Mouse (Mus musculus): ENCODE data around the gene Sox6.

Sox6 gene

GRCm38 (mm10) chr7:115543596-115543995 is 495.0 kb downstream of the Sox6 start:
- DNase-seq: no peak

GRCm38 (mm10) chr7:115540261-115540660 is 498.3 kb downstream of the Sox6 start:
- no peak for DNase-seq

DNA sequence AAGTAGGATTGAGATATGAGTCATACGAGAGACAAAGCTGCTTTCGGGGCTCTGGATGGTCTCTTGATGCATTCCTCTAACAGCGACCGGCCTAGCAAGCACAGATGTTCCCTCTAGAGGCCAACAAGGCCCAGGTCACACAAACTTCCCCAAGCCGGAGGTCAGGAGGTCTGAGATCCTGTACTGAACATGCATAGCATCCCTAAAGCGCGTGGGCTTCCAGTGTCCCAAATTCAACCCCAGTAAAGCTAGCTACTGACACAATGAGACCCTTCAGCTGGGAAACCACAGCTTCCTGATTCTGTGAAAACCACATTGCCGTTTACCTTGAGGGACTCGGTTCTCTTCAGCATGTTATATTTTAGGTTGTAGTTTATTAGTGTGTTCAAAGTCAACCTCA is 499.6 kb downstream of the Sox6 start:
- DNase-seq: no peak

- no peak for DNase-seq
These were observed 501.0 kb downstream of the Sox6 start for GRCm38 (mm10) chr7:115537636-115538035.

DNA sequence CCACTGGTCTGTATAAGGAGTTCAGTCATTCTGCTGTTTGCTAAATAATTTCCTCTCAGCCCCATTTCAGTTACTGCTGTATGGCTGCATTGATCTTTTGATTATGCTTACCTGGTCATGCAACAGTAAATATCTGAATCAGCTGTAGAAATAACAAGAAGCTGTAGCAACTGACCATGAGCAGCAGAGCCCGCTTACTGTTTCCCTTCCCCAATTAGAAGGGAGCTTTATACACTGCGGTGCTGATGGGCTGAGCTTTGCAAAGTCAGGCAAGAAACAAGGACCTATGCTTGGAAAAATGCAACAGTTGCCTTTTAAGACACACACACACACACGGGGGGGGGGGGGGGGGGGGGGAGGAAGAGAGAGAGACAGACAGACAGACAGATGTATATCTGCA is 502.1 kb downstream of the Sox6 start:
- no peak for DNase-seq

DNA sequence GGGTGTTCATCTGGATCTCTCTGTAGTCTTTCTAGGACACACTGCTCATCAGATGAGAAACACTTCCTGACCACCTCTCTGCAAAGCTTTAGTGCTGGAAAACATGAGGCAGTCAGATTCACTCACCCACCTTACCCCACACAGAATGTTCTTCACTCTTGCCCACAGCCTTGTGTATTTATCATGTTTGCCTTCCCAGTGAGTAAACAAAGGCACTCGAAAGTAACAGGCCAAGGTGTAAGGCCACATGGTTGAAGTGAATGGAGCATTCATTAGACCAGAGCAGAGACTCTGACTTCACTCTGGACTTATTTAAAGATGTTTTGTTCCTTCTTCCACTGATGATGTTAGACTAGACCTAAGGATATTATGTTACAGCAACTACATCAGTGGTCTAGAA is 506.7 kb downstream of the Sox6 start:
- DNase-seq: no peak

- DNase-seq: no peak
These were observed 507.4 kb downstream of the Sox6 start for GRCm38 (mm10) chr7:115531217-115531616.

- no peak for DNase-seq
These were observed 520.9 kb downstream of the Sox6 start for GRCm38 (mm10) chr7:115517701-115518100.

DNA sequence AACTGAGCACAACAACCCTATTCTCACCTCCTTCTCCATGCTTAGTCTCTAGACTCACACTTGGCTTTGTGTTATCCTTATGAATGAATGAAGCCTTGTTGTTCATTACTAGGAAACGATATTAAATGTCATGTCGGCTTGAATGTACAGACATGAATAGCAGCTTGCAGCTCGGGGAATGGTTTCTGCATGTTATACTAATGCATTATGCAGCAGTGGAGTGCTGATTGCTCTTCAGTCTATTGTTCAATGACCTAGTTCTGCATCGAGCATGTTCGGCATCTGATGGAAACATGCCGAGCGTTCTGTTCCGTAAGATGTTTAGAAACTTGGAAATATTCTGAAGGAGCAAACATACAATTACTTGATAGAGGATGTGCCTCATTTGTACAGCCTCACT is 524.9 kb downstream of the Sox6 start:
- no peak for DNase-seq

- DNase-seq: no peak
These were observed 526.8 kb downstream of the Sox6 start for GRCm38 (mm10) chr7:115511777-115512176.

DNA sequence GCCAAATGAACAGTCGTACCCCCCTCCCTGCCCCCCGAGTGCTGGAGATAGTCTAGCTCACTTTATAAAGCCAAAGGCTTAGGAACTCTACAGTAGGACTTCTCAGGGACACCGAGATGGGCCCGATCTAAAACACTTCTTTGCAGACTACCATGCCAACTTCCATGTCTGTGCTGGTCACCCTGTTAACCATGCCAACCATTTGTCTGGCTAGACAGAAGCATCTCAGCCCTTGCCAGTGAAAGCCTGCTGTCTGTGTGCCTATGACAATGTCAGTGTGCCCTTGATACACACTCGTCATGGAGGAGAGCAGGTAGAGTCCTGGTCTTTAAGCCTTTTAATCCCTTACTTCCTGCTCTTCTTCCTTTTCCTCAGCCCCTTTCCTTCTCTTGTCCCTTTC is 527.5 kb downstream of the Sox6 start:
- DNase-seq: no peak

DNA sequence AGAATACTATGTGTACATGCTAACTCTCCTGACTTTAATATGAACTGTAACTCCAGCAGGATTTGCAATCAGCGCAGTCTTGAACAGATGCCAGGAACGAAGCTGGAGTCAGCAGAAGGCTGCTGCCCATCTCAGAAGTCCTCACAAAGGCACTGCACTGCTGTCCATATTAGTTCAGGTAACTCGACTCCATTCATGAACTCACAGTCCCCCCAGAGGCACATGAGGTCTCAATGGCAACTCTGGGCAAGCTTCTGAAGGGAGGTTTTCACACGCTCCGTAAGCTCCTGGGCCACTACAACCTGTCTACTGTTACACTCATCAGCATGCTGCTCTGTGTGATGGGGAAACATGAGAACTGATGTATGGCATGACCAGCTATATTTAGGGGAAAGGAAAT is 528.6 kb downstream of the Sox6 start:
- DNase-seq: no peak

DNA sequence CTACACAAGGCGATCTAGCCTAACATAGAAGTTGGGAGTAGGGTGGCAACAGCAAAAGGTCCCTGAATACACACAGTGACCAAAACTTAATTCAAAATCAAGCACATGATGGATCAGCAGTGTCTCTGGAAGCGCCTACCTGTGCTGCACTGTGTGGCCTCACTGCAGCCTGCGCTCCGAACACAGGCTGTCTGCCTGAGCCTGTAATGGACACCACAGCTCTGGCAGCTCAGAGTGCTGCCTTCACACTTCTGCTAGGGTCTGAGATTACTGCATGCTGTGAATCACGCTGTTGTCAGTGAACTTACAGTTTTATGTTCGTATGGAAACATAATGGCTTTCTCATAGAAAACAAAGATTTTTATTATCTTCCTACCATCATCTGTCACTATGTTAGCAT is 532.2 kb downstream of the Sox6 start:
- DNase-seq: no peak

DNA sequence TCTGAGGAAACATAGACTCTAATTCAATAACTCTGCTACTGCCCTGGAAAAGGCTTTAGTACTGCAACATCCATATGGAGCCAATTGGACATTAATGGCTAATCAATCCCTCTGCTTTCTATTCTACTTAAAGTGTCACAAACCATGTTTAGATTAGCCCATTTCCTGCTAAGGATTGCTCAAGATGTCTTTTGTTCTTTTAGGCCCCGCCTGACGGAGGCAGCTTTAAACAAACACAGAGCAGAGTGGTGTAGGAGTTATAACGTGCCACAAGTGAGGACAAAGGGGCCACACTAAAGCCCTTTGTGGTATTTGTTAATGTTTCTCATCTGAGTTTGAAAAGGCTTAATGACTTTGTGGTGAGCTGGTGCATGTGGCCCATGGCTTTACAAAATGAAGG is 537.1 kb downstream of the Sox6 start:
- no peak for DNase-seq

- DNase-seq: no peak
These were observed 537.8 kb downstream of the Sox6 start for GRCm38 (mm10) chr7:115500825-115501224.

- no peak for DNase-seq
These were observed 538.4 kb downstream of the Sox6 start for GRCm38 (mm10) chr7:115500170-115500569.

DNA sequence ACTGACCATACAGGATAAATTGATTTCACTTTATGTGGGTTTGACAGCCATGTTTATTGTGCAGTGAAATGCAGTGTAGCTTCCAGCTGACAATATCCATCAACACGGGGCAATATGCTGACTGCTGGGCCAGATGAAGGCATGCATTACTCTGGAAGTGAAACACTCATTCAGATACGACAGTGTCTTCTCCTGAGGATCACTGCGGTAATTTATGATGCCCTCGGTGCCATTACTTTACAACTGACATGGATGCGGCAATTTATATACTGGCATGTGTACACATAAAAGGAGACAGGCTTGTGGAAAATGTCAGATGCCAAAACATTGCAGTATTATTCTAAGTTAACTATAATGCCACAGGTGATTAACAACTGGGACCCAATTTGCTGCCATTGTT is 546.9 kb downstream of the Sox6 start:
- DNase-seq: no peak

- DNase-seq: no peak
These were observed 549.0 kb downstream of the Sox6 start for GRCm38 (mm10) chr7:115489608-115490007.

- no peak for DNase-seq
These were observed 552.2 kb downstream of the Sox6 start for GRCm38 (mm10) chr7:115486431-115486830.

DNA sequence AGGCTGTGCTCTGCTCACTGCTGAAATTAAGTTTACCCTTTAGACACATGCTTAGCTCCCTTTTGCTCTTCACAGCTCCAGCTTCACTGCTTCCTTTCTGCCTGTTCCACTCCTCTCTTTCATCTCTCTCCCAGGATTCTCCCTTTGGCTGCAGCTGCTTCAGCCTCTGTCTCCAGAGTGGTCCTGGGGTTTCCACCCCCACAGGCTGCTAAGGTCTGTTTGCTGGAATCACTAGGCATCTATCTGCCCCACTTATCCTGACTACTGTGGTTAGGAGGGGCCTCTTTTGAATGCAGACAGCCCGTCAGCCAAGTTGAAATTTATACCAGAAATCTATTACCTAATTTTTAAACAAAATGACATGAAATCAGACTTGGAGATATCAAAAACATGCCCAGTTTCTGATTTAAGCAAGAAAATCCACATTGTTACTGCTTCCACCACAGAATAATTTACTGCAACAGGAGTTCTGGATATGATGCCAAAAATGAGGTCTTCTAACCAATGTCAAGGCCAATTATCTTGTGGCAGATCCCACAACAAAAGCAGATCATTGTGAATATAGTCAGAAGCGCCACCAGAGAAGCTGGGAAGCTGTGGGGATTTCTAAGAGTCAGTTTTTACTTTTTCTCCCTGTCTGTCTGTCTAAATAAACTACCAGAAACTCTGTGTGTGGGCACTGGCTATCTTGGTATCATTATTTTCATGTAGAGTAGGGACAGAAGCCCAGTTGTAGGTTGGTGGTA is 552.8 kb downstream of the Sox6 start:
- no peak for DNase-seq

DNA sequence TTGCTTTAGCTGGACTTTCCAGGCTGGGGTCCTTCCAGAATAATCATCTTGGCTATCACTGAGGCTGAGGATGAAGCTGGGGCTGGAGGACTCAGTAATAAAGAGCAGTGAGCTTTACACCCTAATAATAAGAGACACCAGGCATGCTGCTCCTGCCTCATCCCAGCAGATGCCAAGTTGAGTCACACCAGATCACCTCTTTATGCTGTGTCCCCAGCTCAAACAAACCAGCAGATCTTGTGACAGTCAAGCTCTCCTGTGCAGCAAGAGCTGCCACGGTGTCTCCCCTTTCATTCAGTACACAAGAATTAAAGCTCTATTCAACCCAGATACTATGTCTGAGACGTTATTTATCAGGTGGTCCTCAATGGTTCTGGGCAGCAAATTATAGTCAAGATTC is 560.8 kb downstream of the Sox6 start:
- no peak for DNase-seq

- no peak for DNase-seq
These were observed 561.5 kb downstream of the Sox6 start for GRCm38 (mm10) chr7:115476881-115477665.

GRCm38 (mm10) chr7:115475176-115475575 is 563.4 kb downstream of the Sox6 start:
- no peak for DNase-seq

- no peak for DNase-seq
These were observed 564.5 kb downstream of the Sox6 start for GRCm38 (mm10) chr7:115474115-115474514.

DNA sequence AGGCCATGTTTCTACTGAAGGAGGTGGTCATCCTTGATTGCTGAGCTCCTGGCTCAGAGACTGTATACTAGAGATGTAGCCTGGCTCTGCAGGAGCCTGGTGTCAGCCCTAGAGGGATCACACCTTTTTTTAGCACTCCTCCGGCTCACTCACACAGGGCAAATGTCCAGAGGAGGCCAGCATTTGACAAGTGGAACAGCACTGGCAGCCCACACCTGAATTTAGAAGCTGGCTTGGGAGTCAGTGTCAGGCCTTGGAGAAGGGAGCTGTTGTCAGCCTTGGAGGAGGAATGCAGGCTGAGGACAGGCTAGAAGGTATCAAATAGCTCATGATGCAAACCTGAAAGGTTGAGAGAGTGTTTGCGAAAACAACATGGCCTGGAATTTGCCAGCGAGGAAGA is 565.7 kb downstream of the Sox6 start:
- no peak for DNase-seq

All from cerebellum, adult 18-20 months (tissue).